Mouse (Mus musculus): ENCODE results near the gene Adamts16. TPM values are rescaled to one million over a fixed set of nuclear protein-coding genes. Genes with fewer than 3 reads are reported as not detected.

The Adamts16 gene
- polyA plus RNA-seq, 1 experiment from 2014 or later = 0.94 TPM

- Histone ChIP-seq H3K9me3 (no peaks in the 10 kb centered on the region), H3K4me1 (no peaks in the 10 kb centered on the region), H3K4me2 (replicated peaks) (no peak overlapping the region), H3K4me3 (no peak overlapping the region), H3K9ac (replicated peaks) (no peak overlapping the region), H3K27me3 (no peaks in the 10 kb centered on the region), H3K27ac (replicated peaks) (no peak overlapping the region), H3K36me3 (no peaks in the 10 kb centered on the region)
- WGBS = 75% methylated on average over 1 of the region's 1 CpGs
- no peak for ATAC-seq (ENCODE audit: low FRiP score, low read depth)
Observed at GRCm38 (mm10) chr13:70789022-70789421, 52.6 kb downstream of the Adamts16 start.

GRCm38 (mm10) chr13:70785078-70785477, 56.5 kb downstream of the Adamts16 start:
- no peaks in the 10 kb centered on the region for H3K9me3 ChIP-seq
- no peak for ATAC-seq (ENCODE audit: low FRiP score, low read depth)
- H3K4me2 ChIP-seq (replicated peaks) = no peak overlapping the region
- H3K4me3 ChIP-seq = no peak overlapping the region
- WGBS = 83% methylated on average over 2 of the region's 2 CpGs
- H3K9ac ChIP-seq (replicated peaks) = no peak overlapping the region
- no peak overlapping the region for H3K27ac ChIP-seq (replicated peaks)
- no peaks in the 10 kb centered on the region for H3K27me3 ChIP-seq
- no peaks in the 10 kb centered on the region for H3K4me1 ChIP-seq
- H3K36me3 ChIP-seq = no peaks in the 10 kb centered on the region

DNA sequence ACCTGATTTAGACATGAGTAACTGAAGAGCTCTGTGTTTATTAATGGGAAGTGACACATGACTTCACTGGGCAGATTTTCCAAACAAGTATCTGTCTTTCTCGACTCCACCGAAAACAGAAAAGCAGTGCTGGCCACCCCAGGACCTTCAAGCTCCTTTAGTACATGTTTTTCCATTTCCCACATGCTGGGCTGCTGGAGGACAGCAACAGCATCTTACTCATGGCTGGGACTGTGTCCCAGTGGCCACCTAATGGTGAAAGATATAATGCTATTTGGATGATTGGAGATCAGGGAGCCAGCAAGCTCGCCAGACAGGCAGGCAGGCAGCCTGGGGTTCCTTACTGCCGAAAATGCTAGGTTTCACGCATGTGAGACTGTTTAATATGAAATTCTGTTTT, 57.5 kb downstream of the Adamts16 start:
- Histone ChIP-seq H3K27ac (replicated peaks) (no peak overlapping the region), H3K4me3 (no peak overlapping the region), H3K36me3 (no peaks in the 10 kb centered on the region), H3K4me1 (no peaks in the 10 kb centered on the region), H3K27me3 (no peaks in the 10 kb centered on the region), H3K9me3 (no peaks in the 10 kb centered on the region), H3K9ac (replicated peaks) (no peak overlapping the region), H3K4me2 (replicated peaks) (no peak overlapping the region)
- ATAC-seq (ENCODE audit: low FRiP score, low read depth) = no peak
- 76% methylated on average over 5 of the region's 5 CpGs for WGBS

- no peaks in the 10 kb centered on the region for H3K36me3 ChIP-seq
- WGBS = 56% methylated on average over 7 of the region's 7 CpGs
- ATAC-seq (ENCODE audit: low FRiP score, low read depth) = no peak
Observed at GRCm38 (mm10) chr13:70779781-70780180, 61.8 kb downstream of the Adamts16 start.

DNA sequence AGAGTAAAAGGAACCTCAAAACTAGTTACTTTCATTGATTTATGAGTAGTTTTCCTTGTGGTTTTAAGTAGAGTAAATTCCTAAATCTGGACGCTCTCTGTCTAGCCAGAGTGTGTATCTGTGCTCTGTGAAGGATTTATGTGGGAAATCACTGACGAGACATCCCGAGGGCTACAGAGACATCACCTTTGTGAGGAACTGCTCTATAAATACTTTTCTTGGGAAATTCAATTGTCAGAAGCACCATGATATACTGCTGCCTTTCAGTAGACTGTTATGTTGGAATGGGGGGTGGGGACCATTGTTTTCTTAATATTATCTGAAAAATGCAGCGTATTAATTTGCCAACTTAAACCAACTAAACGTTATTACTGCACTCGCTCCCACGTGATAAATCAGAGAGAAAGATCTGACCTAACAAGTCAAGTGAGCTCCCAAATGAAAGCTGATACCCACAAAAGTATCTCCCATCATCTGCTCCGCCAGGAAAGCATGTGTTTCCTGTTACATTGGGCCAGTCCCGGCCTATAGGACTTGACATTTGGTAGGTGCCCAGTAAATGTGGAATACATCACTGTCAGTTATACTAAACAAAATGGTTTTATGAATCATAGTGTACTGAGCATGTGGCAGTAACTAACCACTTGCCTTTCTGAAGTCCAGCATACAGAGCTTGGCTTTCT, 62.6 kb downstream of the Adamts16 start:
- ATAC-seq (ENCODE audit: low FRiP score, low read depth) = no peak
- Histone ChIP-seq H3K4me3 (no peak overlapping the region), H3K4me1 (no peaks in the 10 kb centered on the region), H3K9ac (replicated peaks) (no peak overlapping the region), H3K27me3 (no peaks in the 10 kb centered on the region), H3K27ac (replicated peaks) (no peak overlapping the region), H3K4me2 (replicated peaks) (no peak overlapping the region), H3K9me3 (no peaks in the 10 kb centered on the region), H3K36me3 (no peaks in the 10 kb centered on the region)
- 75% methylated on average over 9 of the region's 9 CpGs for WGBS

More at GRCm38 (mm10) chr13:70779781-70780180, 61.8 kb downstream of the Adamts16 start:
- Histone ChIP-seq H3K4me3 (no peak overlapping the region), H3K9ac (replicated peaks) (no peak overlapping the region), H3K9me3 (no peaks in the 10 kb centered on the region), H3K4me1 (no peaks in the 10 kb centered on the region), H3K4me2 (replicated peaks) (no peak overlapping the region), H3K27me3 (no peaks in the 10 kb centered on the region), H3K27ac (replicated peaks) (no peak overlapping the region)

- Histone ChIP-seq H3K27me3 (no peaks in the 10 kb centered on the region), H3K9ac (replicated peaks) (no peak overlapping the region), H3K4me1 (no peaks in the 10 kb centered on the region; the same call in 1 of the 2 replicates), H3K4me2 (replicated peaks) (no peak overlapping the region), H3K4me3 (no peak overlapping the region), H3K27ac (replicated peaks) (no peak overlapping the region), H3K9me3 (no peaks in the 10 kb centered on the region), H3K36me3 (no peaks in the 10 kb centered on the region)
- WGBS = 88% methylated on average over 6 of the region's 6 CpGs
- ATAC-seq (ENCODE audit: low FRiP score, low read depth) = no peak
Observed at GRCm38 (mm10) chr13:70771100-70771499, 70.5 kb downstream of the Adamts16 start.

DNA sequence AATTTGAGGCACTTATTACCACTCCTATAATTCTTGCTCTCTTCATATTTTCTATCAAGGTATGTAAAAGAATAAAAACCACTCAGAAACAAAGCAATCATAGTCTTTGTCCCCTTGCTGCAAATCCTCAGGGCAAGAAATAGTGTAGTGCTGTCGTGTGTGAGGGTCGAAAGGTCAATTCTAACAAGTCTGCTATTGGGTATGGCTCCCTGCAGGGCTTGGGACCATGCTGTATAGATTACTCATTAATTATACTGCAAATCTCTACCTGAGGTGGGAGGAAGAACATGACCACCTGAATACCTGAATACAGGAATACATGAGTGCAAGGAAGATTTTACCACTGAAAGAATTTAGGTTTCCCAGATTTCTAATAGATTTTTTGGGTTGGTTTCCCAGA, 72.5 kb downstream of the Adamts16 start:
- H3K9ac ChIP-seq (replicated peaks) = no peak overlapping the region
- no peaks in the 10 kb centered on the region for H3K27me3 ChIP-seq
- H3K4me3 ChIP-seq = no peak overlapping the region
- ATAC-seq (ENCODE audit: low FRiP score, low read depth) = no peak
- no peak overlapping the region for H3K4me2 ChIP-seq (replicated peaks)
- no peaks in the 10 kb centered on the region for H3K9me3 ChIP-seq
- 72% methylated on average over 2 of the region's 2 CpGs for WGBS
- no peaks in the 10 kb centered on the region; the same call in 1 of the 2 replicates for H3K4me1 ChIP-seq
- H3K36me3 ChIP-seq = no peaks in the 10 kb centered on the region
- no peak overlapping the region for H3K27ac ChIP-seq (replicated peaks)

GRCm38 (mm10) chr13:70767462-70767861, 74.1 kb downstream of the Adamts16 start:
- no peaks in the 10 kb centered on the region for H3K9me3 ChIP-seq
- no peak overlapping the region for H3K4me3 ChIP-seq
- no peak overlapping the region for H3K9ac ChIP-seq (replicated peaks)
- H3K4me2 ChIP-seq (replicated peaks) = no peak overlapping the region
- H3K27ac ChIP-seq (replicated peaks) = no peak overlapping the region
- no peak for ATAC-seq (ENCODE audit: low FRiP score, low read depth)
- no peaks in the 10 kb centered on the region for H3K27me3 ChIP-seq
- no peaks in the 10 kb centered on the region for H3K36me3 ChIP-seq
- H3K4me1 ChIP-seq = no peaks in the 10 kb centered on the region; the same call in 1 of the 2 replicates

GRCm38 (mm10) chr13:70764682-70765081, 76.9 kb downstream of the Adamts16 start:
- no peak overlapping the region for H3K27ac ChIP-seq (replicated peaks)
- no peaks in the 10 kb centered on the region for H3K9me3 ChIP-seq
- 86% methylated on average over 6 of the region's 6 CpGs for WGBS
- H3K4me3 ChIP-seq = no peak overlapping the region
- no peaks in the 10 kb centered on the region; the same call in 1 of the 2 replicates for H3K4me1 ChIP-seq
- no peak for ATAC-seq (ENCODE audit: low FRiP score, low read depth)
- no peaks in the 10 kb centered on the region for H3K36me3 ChIP-seq
- no peaks in the 10 kb centered on the region for H3K27me3 ChIP-seq
- H3K9ac ChIP-seq (replicated peaks) = no peak overlapping the region
- H3K4me2 ChIP-seq (replicated peaks) = no peak overlapping the region

- H3K9me3 ChIP-seq = no peaks in the 10 kb centered on the region
- WGBS = 87% methylated on average over 2 of the region's 2 CpGs
- H3K36me3 ChIP-seq = no peaks in the 10 kb centered on the region
- no peaks in the 10 kb centered on the region for H3K27me3 ChIP-seq
- H3K4me3 ChIP-seq = no peak overlapping the region
- no peak overlapping the region for H3K9ac ChIP-seq (replicated peaks)
- H3K27ac ChIP-seq (replicated peaks) = no peak overlapping the region
- H3K4me1 ChIP-seq = no peaks in the 10 kb centered on the region
- no peak overlapping the region for H3K4me2 ChIP-seq (replicated peaks)
- ATAC-seq (ENCODE audit: low FRiP score, low read depth) = no peak
Observed at GRCm38 (mm10) chr13:70762586-70762985, 79.0 kb downstream of the Adamts16 start.

DNA sequence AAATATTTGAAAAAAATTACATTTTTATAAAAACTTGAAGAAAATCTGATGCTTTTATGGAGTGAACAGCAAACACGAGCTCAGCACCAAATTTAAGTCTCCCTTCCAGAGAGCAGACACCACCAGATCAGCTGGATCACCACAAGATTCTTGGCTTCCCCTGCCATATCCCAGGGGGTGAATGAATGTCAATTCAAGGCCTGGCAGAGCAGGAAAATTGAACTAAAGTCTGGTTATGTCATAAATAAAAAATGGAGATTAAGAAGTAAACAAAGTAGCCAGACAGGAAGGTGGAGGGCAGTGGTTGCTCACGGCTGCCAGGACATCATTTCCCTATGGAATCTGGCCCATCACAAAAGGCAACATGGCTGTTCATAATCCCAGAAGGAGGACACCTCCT, 80.3 kb downstream of the Adamts16 start:
- 74% methylated on average over 2 of the region's 2 CpGs for WGBS
- no peaks in the 10 kb centered on the region for H3K36me3 ChIP-seq
- H3K27me3 ChIP-seq = no peaks in the 10 kb centered on the region
- H3K27ac ChIP-seq (replicated peaks) = no peak overlapping the region
- H3K4me2 ChIP-seq (replicated peaks) = no peak overlapping the region
- no peaks in the 10 kb centered on the region for H3K9me3 ChIP-seq
- H3K9ac ChIP-seq (replicated peaks) = no peak overlapping the region
- H3K4me1 ChIP-seq = no peaks in the 10 kb centered on the region
- no peak for ATAC-seq (ENCODE audit: low FRiP score, low read depth)
- no peak overlapping the region for H3K4me3 ChIP-seq

DNA sequence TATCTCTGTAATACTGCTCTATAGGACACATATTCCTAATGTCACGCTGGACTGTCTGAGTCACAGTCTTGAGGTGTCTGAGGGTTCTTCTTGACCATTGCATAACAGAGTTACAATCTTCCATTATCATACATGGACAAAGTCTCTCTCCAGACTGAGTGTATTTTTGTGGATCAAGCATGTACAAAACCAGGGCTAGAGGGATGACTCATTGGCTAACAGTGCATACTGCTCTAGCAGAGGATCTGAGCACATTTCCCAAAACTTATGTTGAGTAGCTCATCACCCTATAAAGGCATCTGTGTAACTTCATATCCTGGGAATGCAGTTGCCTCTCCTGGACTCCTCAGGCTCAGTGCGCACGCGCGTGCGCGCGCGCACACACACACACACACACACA, 81.4 kb downstream of the Adamts16 start:
- Histone ChIP-seq H3K4me3 (no peak overlapping the region), H3K4me1 (no peaks in the 10 kb centered on the region), H3K27ac (replicated peaks) (no peak overlapping the region), H3K9me3 (no peaks in the 10 kb centered on the region), H3K9ac (replicated peaks) (no peak overlapping the region), H3K4me2 (replicated peaks) (no peak overlapping the region), H3K36me3 (no peaks in the 10 kb centered on the region), H3K27me3 (no peaks in the 10 kb centered on the region)
- no peak for ATAC-seq (ENCODE audit: low FRiP score, low read depth)
- 99% methylated on average over 9 of the region's 9 CpGs for WGBS

Measured in midbrain, embryonic 12.5 days (tissue).